Mouse (Mus musculus): ENCODE measurements around the gene Opcml. TPM values are rescaled to one million over a fixed set of nuclear protein-coding genes. Genes with fewer than 3 reads are reported as not detected.

Gene Opcml
- polyA plus RNA-seq, 1 experiment: 1.8 TPM

DNA sequence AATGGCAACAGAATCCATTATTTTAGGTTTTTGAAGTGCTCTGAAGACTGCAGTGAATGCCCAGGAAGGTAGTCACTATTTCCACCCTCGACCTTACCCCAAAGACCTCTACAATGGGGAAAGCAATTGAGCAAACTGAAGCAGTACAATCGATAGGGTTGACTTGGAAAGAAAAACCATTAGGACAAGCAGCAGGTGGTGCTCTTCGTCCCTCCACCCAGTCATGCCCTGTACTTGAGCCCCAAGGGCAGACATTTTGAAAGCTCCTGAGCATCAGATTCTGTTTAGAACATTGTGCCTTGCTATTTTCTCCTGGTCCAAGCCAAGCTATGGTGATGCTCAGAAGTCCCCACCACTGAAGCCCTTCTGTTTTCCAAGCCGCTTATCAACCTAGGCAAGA is 744.4 kb downstream of the Opcml start:
- H3K27ac ChIP-seq (replicated peaks; ENCODE audit: low read depth, low read length): no peak overlapping the region

DNA sequence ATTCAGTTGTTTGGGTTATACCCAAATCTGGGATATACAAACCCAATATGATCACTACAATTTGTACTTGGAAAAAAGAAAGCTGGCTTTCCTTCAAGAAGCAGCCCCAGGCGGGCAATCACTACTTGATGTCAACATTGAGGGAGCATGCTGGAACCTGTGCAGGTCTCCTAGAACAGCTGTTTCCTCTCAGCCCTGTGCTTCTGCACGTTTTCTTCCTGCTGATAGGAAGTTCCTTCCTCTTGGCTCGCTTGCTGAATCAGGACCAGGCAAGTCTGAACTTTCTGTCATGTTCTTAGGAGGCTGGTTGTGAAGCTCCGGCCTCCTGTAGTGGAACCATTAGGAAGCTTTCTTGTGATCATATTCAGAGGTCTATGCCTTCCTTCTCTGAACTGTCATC is 746.1 kb downstream of the Opcml start:
- Histone ChIP-seq H3K4me3 (ENCODE audit: insufficient read depth, low read depth, low read length) (no peak overlapping the region), H3K27ac (replicated peaks; ENCODE audit: low read depth, low read length) (no peak overlapping the region), H3K4me1 (ENCODE audit: control insufficient read depth, insufficient read depth, insufficient read length, low read length) (no peaks in the 10 kb centered on the region)

More for the DNA sequence above, 744.4 kb downstream of the Opcml start:
- Histone ChIP-seq H3K4me1 (ENCODE audit: control insufficient read depth, insufficient read depth, insufficient read length, low read length) (no peaks in the 10 kb centered on the region), H3K4me3 (ENCODE audit: insufficient read depth, low read depth, low read length) (no peak overlapping the region)

DNA sequence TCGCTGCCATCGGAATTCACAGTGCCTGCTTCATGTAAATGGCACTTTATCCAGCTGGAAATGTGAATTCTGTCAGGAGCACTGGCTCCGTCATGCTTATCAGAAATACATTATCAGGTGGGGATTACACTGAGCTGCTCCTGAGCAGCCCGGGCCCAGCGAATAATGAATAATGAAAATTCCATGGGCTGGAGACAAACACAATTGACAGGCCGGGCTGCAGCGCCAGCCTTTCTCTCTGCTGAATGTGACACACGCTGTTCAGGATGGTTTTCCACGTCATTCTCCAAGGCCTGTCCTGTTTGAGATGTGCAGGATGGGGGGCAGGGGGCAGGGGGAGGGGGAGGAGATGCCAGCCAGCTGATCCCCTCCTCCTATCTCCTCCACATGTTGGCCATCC is 757.6 kb downstream of the Opcml start:
- Histone ChIP-seq H3K4me1 (ENCODE audit: control insufficient read depth, insufficient read depth, insufficient read length, low read length) (no peaks in the 10 kb centered on the region), H3K4me3 (ENCODE audit: insufficient read depth, low read depth, low read length) (no peak overlapping the region), H3K27ac (replicated peaks; ENCODE audit: low read depth, low read length) (no peak overlapping the region)

DNA sequence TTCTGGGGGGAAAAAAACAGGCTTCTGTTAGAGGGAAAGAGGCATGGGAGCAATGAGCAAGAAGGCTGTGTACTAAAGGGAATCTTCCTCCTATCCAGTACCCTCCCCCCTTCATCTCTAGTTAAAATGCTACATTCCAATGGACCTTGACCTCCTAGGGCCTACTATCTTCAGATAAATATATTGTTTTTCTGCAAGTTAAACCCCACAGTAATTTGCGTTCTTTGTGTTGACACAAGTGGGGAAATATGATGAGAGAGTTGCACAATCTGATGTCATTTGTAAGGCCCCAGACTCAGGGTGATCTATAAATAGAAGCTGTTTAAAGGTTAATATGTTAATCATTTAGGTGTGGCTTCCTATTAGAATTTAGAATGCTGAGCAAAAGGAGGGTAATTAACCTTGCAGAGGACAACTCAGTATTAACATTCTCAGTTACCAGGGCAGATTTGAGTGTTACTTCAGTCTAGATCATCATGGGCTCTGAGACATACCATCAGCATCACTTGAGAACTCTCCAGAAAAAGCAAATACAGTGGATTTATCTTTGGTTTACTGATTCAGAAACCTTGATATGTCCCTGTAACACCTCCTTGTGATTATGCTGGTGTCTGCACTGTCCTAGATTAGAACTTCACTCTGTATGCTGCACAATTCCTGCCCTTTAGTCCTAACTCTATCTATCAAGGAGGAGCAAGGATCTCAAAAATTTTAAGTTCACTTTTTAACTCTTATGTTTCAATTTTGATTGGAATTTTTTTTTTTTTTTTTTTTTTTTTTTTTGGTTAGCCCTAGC is 762.0 kb downstream of the Opcml start:
- Histone ChIP-seq H3K4me3 (ENCODE audit: insufficient read depth, low read depth, low read length) (no peak overlapping the region), H3K4me1 (ENCODE audit: control insufficient read depth, insufficient read depth, insufficient read length, low read length) (no peaks in the 10 kb centered on the region), H3K27ac (replicated peaks; ENCODE audit: low read depth, low read length) (no peak overlapping the region)

DNA sequence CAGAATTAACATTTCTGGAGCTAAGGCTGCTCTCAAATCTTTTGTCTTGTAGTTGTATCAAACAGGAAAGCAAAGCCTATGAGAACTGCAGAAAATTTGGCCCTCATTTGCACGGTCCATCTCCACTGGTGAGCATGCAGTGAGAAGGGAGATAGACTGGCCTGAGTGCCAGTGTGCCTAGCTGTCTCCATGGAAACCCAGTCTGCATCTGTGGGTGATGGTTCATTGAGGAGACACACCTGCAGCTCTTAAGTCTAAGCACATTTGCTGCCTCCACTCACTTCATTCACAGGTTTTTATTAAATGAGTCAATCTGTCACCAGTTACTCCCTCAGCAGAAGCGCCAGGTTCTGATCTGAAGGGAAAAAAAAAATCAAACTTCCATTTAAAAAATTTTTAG is 768.1 kb downstream of the Opcml start:
- H3K27ac ChIP-seq (replicated peaks; ENCODE audit: low read depth, low read length): no peak overlapping the region
- H3K4me3 ChIP-seq (ENCODE audit: insufficient read depth, low read depth, low read length): no peak overlapping the region
- no peaks in the 10 kb centered on the region for H3K4me1 ChIP-seq (ENCODE audit: control insufficient read depth, insufficient read depth, insufficient read length, low read length)

DNA sequence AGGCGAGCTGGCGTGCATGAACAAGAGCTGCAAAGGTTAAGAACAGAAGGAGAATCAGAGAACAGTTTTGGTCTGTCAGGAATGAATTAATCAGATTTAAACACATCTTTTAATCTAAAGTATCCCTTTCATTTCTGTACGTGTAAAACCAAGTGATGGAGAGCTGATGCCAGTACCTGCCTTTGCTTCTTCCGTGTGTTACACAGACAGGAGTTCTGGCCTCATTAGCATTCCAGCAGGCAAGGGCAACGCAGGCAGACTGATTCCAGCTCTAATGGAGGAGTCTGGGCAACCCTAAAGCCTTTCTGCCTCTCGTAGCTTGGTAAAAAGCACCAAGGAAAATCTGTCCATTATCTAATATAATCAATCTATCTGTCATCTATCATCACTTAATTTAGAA is 771.2 kb downstream of the Opcml start:
- H3K4me1 ChIP-seq (ENCODE audit: control insufficient read depth, insufficient read depth, insufficient read length, low read length): no peaks in the 10 kb centered on the region
- no peak overlapping the region for H3K4me3 ChIP-seq (ENCODE audit: insufficient read depth, low read depth, low read length)
- no peak overlapping the region for H3K27ac ChIP-seq (replicated peaks; ENCODE audit: low read depth, low read length)

DNA sequence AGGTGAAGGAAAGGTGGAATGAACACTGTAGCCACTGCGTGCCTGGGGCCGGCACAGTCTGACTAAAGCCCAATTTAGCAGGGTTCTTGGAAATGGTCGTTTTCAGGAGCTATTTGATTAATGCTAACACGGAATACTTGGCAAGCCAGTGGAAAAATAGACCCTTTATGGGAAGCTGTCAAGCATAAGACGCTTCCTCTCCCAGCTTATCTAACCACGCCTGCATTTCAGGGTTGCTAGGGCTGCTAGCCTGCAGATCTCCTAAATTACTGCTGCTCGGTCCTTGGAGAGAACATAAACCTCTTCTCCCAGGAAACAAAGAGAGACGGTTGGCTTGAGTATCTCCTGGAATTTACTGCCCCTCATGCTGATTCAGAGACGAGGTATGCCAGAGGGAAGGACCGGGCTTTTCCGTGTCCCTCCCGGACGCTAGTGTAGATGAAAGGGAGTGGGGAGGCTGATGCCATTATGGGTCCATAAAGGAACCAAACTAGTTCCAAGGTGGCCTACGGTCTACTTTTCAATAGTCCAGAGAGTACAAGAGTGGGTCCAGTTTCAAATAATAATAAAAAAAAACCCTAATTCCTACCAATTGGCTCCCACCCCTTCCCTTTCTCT is 772.6 kb downstream of the Opcml start:
- H3K4me1 ChIP-seq (ENCODE audit: control insufficient read depth, insufficient read depth, insufficient read length, low read length): no peaks in the 10 kb centered on the region

DNA sequence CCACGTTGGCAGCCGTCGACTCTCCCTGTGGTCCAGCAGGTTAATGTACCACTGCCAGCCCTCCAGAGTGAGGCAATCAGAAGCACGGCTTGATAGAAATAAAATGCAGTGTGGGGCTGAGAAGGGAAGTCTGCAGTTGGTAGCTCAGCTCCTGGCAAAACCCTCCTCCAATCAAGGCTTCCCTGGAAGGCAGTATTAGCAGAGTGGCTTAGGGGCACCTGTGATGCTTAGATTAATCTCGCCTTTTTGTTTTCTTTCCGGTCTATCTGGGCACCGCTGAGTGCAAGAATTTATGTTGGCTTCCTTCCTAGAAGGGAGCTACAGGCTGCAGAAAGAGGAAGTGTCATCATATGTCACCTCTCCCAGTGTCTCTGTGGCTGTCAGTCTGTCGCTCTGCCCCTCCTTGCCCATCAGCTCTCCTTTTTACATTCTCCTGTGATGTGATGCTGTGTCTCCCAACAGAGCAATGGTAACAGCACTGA is 778.5 kb downstream of the Opcml start:
- H3K27ac ChIP-seq (replicated peaks; ENCODE audit: low read depth, low read length): no peak overlapping the region
- H3K4me1 ChIP-seq (ENCODE audit: control insufficient read depth, insufficient read depth, insufficient read length, low read length): no peaks in the 10 kb centered on the region
- H3K4me3 ChIP-seq (ENCODE audit: insufficient read depth, low read depth, low read length): no peak overlapping the region

More for the DNA sequence above, 772.6 kb downstream of the Opcml start:
- H3K27ac ChIP-seq (replicated peaks; ENCODE audit: low read depth, low read length): no peak overlapping the region
- H3K4me3 ChIP-seq (ENCODE audit: insufficient read depth, low read depth, low read length): no peak overlapping the region

DNA sequence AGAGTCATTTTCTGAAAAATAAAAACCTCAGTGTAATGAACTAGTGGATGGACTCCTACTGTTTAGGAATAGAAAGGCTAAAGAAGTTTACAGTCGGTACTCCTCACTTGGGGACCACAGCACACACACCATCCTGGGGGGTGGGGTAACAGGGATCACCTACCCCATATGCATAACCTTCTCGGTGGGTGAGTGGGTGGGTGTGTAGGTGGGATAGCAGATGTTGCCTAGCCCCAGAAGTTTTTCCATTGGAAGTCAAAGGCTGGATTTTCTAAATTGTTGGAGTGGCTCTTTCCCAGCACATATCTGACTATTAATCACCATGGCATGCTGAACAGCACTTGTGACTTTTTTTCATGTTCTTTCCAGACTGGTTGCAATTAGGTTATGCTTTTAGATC is 779.2 kb downstream of the Opcml start:
- Histone ChIP-seq H3K4me3 (ENCODE audit: insufficient read depth, low read depth, low read length) (no peak overlapping the region), H3K4me1 (ENCODE audit: control insufficient read depth, insufficient read depth, insufficient read length, low read length) (no peaks in the 10 kb centered on the region), H3K27ac (replicated peaks; ENCODE audit: low read depth, low read length) (no peak overlapping the region)

DNA sequence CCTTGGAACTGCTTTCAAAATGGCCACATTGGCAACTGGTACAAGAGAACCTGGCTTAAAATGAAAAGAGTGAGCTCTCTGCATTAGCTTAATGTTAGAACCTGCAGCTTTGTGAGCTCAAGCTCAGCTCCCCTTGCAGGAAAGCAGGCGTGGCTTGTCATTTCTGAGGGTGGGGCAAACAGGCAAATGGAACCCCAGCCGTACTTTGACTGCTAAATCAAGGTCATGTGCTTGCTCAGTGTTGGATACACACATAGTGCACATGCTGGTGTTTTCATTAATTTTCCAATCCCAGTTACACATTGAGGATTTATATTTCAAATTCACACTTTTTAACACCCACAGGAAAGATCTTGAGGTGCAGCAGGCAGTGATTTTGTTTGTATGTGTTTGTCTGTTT is 781.1 kb downstream of the Opcml start:
- Histone ChIP-seq H3K27ac (replicated peaks; ENCODE audit: low read depth, low read length) (no peak overlapping the region), H3K4me1 (ENCODE audit: control insufficient read depth, insufficient read depth, insufficient read length, low read length) (no peaks in the 10 kb centered on the region), H3K4me3 (ENCODE audit: insufficient read depth, low read depth, low read length) (no peak overlapping the region)

DNA sequence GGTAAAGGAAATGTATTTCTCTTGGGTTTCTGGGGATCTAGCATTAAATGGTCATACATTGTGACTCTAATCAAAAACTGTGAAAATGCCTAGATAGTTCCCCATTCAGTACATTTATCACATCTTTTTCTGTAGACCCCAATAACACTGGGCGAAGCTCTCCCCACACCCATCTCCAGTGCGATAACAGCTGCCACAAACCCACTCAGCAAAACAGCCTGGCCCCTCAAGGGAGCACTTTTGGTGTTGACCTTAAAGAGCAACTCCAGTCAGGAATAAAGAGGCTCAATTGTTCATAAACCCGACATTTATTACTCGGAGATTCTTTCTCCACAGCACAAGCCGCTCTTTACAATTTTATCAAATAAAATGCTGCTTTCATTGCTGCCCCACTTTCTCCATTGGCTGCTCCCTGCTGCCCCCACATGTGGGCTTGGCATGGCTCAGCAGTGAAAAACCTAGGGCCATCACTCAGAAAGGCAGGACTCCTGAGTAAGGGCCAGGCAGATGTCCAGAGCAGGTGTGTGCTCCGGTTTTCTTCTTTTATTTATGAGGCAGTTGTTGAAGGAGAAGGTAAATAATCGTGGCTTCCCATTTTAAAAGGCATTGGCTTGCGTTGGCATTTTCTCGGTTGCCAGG is 781.7 kb downstream of the Opcml start:
- no peak overlapping the region for H3K27ac ChIP-seq (replicated peaks; ENCODE audit: low read depth, low read length)
- no peaks in the 10 kb centered on the region for H3K4me1 ChIP-seq (ENCODE audit: control insufficient read depth, insufficient read depth, insufficient read length, low read length)
- no peak overlapping the region for H3K4me3 ChIP-seq (ENCODE audit: insufficient read depth, low read depth, low read length)

DNA sequence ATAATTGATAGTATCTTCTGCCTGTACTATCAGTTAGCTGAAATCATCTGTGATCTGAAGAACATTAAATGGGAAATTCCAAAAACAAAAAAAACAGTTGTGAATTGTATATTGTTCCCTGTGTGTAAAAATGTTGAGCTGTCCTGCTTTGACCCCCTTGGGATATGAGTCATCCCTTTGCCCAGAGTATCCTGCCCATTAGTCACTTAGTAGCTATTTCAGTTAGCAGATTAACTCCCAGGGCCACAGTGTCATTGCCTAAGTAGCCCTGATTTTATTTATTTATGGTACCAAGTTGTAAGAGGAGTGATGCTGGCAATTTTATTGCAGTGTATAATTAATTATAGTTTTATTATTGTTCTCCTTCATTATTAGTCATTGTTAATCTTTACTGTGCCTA is 788.2 kb downstream of the Opcml start:
- H3K27ac ChIP-seq (replicated peaks; ENCODE audit: low read depth, low read length): no peak overlapping the region
- no peaks in the 10 kb centered on the region for H3K4me1 ChIP-seq (ENCODE audit: control insufficient read depth, insufficient read depth, insufficient read length, low read length)
- H3K4me3 ChIP-seq (ENCODE audit: insufficient read depth, low read depth, low read length): no peak overlapping the region

DNA sequence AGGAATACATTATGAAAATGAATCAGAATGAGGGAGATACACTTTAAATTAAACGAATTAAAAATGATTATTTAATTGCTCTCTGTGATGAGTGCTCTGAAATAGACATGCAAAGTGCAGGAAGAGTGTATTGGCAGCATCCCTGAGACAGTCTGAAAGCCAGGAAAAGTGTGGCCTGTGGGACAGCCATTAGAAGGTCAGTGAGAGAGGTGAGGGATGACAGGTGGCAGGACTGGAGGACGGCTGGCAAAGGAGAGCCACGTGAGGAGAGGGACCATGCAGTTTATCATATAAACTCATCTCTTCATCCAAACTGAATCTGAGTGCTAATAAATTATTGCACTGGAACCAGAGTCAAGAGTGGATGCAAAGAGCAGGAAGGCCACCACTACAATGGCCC is 796.7 kb downstream of the Opcml start:
- H3K4me1 ChIP-seq (ENCODE audit: control insufficient read depth, insufficient read depth, insufficient read length, low read length): no peaks in the 10 kb centered on the region
- H3K4me3 ChIP-seq (ENCODE audit: insufficient read depth, low read depth, low read length): no peak overlapping the region
- H3K27ac ChIP-seq (replicated peaks; ENCODE audit: low read depth, low read length): no peak overlapping the region

DNA sequence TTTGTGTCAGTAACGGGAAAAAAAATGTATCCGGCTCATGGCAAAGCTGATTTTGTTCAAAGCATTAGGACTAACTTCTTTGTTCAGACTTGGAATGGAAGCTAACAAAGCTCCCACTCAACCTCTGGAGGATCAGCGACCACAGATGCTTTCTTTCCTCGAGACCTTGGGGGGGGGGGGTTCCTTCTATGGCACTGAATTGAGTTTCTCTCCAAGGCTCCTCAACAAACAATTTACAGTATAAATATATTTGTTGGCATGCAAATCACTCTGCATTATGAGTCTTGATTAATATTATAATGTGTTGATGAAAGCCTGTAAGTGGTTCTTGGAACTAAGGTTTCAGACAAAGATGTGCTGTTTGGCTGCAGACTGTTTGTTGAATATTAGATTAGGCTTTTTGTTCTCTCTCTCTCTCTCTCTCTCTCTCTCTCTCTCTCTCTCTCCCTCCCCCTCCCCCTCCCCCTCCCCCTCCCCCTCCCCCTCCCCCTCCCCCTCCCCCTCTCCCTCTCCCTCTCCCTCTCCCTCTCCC is 797.3 kb downstream of the Opcml start:
- Histone ChIP-seq H3K4me1 (ENCODE audit: control insufficient read depth, insufficient read depth, insufficient read length, low read length) (no peaks in the 10 kb centered on the region), H3K27ac (replicated peaks; ENCODE audit: low read depth, low read length) (no peak overlapping the region), H3K4me3 (ENCODE audit: insufficient read depth, low read depth, low read length) (no peak overlapping the region)

DNA sequence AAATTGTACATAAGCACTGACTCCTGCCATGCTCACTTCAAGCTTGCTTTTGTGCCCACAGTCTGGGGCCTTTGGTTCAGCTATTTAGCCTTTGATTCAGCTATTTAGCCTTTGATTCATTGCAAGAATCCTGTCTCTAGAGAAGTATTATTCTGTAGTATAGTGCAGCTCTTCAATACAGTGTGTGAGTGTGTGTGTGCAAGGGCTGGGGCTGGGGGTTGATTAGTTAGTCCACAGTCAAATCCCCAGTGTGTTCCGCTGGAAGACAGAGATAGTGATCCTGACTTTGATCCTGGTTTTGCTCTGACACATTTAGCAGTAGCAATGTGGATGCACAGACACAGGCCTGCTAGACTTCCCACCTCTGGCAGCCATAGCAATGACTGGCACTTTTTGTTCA is 797.9 kb downstream of the Opcml start:
- Histone ChIP-seq H3K4me3 (ENCODE audit: insufficient read depth, low read depth, low read length) (no peak overlapping the region), H3K4me1 (ENCODE audit: control insufficient read depth, insufficient read depth, insufficient read length, low read length) (no peaks in the 10 kb centered on the region), H3K27ac (replicated peaks; ENCODE audit: low read depth, low read length) (no peak overlapping the region)
